Mouse (Mus musculus): ENCODE data around the gene Il10ra.

DNA sequence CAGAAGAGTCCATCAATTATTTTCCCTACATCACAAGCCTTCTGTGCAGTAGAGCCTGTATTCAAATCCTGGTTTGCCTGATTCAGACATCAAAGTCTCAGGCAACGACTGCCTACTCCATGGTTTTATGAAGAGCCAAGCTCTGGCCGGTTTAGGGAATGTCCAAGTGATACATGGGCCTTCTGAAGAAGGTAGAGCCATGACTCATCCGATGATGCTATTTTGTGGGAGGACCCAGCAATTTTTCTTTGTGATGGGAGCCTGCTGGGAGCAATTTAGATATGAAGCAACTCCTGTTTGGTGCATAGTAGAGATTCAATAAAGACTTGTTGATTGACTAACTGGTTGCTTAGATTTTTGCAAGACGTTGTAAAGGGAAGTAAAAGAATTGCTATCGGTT lies 39.6 kb upstream of the Il10ra start:
- TF ChIP-seq CTCF (IDR thresholded peaks at IDR 0.05; ENCODE audit: borderline replicate concordance, extremely low read depth, insufficient read depth, insufficient read length) (no peak), POLR2A (IDR thresholded peaks at IDR 0.05; ENCODE audit: borderline replicate concordance, extremely low read depth, insufficient read depth, insufficient read length, poor library complexity, severe bottlenecking) (no peak)
